Mouse (Mus musculus): ENCODE measurements around the gene Rest.

DNA sequence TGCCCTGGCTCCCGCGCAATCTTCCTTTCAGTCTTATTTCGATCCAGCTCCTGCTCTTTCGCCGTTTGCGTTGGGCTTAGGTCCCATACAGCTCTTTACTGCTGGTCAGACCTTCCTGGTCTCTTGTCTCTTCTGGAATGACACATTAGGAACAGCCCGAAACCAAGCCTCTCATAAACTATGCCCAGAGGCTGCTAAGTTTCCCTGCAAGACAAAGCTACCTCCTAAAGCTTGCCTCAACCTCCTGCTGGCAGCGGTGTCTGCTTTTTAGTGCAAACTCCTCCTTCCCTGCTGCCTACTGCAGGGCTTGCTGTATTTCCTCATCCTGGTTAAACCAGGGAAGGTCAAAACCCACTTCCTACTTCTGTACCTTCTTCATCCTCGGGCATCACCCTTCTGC, 15.2 kb upstream of the Rest start:
- TF ChIP-seq POLR2A (IDR thresholded peaks at IDR 0.05; ENCODE audit: borderline replicate concordance, control insufficient read depth, low read depth, low read length) (no peak), CTCF (IDR thresholded peaks at IDR 0.05; ENCODE audit: control insufficient read depth, insufficient read depth, low read length) (no peak)
